Mouse (Mus musculus): ENCODE data around the gene Adam21.

DNA sequence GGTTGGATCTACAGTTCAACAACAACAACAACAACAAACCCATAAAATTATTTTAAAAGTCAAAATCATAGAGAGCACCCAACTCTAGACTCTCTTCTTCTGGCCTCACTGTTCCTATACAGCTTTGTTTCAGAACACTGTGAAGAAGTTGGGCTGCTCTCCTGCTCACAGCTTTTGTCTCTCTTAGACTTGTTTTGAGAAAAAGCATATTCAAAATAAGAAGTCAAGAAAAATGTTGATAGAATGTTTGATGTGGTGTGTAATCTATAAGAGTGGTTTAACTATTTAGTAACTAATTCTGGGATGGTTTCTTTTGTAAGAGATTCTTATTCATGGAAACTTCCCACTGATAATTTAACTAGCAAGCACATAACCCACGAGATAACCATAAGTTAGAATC lies at the start of gene Adam21:
- no peak for TF ChIP-seq POLR2A (IDR thresholded peaks at IDR 0.05; ENCODE audit: low read depth, low read length)
- no peak for TF ChIP-seq CTCF (IDR thresholded peaks at IDR 0.05; ENCODE audit: borderline replicate concordance, insufficient read depth, low read length)

Measured in embryonic fibroblast, embryonic 13.5 days (primary cell).